Mouse (Mus musculus): ENCODE results near the gene Smim6. TPM values are rescaled to one million over a fixed set of nuclear protein-coding genes. Genes with fewer than 3 reads are reported as not detected.

Smim6 gene
- polyA plus RNA-seq (2015; fragmentation: Nextera tagmentation; extraction: Ambion mirVana): 0.84 and 0.93 TPM in 2 replicates

DNA sequence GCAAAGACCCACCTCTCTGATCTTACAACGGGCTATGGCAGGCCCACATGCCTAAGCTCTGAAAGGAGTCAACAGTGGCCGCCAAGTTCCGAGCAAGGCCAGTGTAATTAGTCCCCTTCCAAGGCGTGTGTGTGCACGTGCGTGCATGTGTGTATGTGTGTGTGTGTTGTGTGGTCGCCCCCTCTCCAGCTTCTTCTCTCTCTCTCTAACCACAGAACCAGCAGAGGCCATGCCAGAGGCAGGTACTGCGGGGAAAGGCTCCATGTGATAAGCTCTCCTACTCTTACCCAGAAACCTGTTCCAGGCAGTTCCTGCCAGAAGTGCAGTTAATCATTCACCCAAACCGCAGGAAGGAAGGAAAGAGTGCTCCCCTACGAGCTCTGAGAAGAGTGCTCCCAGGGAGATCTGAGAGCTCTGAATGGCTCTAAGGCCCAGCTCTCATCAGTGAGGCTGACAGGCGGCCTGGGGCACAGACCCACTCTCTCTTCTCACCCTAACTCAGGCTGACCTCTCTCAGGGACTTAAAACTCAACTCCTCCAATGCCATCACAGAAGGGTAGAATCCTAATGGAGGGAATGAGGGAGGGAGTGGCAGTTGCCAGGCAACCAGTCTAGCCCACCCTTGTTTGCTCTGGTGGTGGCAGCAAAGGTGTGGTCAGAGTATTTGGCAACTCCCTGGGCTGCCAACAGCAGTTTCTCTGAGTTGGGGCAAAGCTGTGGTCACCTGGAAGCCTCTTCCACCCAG is at the start of gene Smim6:
Gene Smim6, plus strand, starts transcription at position 386 of the 745 bp plus-strand sequence.
- Histone ChIP-seq H3K36me3 (peaks cover 68% of the 10 kb centered on the region), H3K27me3 (no peaks in the 10 kb centered on the region), H3K4me2 (replicated peaks) (no peak within 1 kb of the TSS), H3K4me3 (replicated peaks) (no peak within 1 kb of the TSS), H3K9me3 (no peaks in the 10 kb centered on the region), H3K4me1 (replicated peaks) (no peaks in the 10 kb centered on the region), H3K27ac (no peak within 1 kb of the TSS), H3K9ac (replicated peaks) (no peak within 1 kb of the TSS)
- WGBS: 88% methylated on average over 11 of the region's 11 CpGs
- no peak for ATAC-seq

DNA sequence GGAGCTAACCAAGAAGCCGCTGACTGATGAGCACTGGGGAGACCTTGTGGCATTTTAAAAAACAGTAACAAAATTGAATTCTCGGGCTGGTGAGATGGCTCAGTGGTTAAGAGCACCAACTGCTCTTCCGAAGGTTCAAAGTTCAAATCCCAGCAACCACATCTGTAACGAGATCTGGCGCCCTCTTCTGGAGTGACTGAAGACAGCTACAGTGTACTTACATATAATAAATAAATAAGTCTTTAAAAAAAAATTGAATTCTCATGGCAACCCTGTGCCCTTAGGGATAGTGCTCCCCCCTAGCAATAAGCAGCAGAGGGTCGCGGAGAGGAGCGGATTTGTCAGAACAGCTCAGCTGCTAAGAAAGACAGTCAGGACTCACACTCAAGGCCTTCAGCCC is 47.9 kb upstream of the Smim6 start:
- no peak overlapping the region for H3K4me2 ChIP-seq (replicated peaks)
- WGBS: 89% methylated on average over 8 of the region's 8 CpGs
- H3K9ac ChIP-seq (replicated peaks): no peak overlapping the region
- no peak overlapping the region for H3K27ac ChIP-seq
- H3K27me3 ChIP-seq: peaks cover 40% of the 10 kb centered on the region
- no peaks in the 10 kb centered on the region for H3K9me3 ChIP-seq
- peaks cover 10% of the 10 kb centered on the region for H3K4me1 ChIP-seq (replicated peaks)
- no peaks in the 10 kb centered on the region for H3K36me3 ChIP-seq
- no peak overlapping the region for H3K4me3 ChIP-seq (replicated peaks)
- no peak for ATAC-seq

DNA sequence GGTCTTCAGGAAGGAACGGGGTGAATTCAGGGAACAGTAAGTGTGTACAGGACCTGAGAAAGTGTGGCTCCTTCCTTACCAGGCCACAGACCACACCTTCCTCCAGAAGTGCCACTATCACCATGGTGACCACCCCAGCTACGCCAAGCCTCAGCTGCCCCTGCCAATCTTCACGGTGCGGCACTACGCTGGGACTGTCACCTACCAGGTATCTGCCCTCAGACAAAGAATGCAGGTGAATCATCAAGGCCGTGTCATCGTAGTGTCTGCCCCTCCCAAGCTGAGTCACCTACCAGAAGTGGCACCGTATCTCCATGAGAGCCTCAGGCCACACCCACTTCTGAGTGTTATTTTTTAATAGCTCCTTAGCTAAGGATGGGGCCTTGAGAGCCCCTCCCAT is 42.4 kb upstream of the Smim6 start:
- H3K4me2 ChIP-seq (replicated peaks): no peak overlapping the region
- no peak overlapping the region for H3K9ac ChIP-seq (replicated peaks)
- no peaks in the 10 kb centered on the region for H3K27me3 ChIP-seq
- 89% methylated on average over 8 of the region's 8 CpGs for WGBS
- H3K4me3 ChIP-seq (replicated peaks): no peak overlapping the region
- no peak overlapping the region for H3K27ac ChIP-seq
- no peak for ATAC-seq
- H3K36me3 ChIP-seq: no peaks in the 10 kb centered on the region
- no peaks in the 10 kb centered on the region for H3K4me1 ChIP-seq (replicated peaks)
- H3K9me3 ChIP-seq: no peaks in the 10 kb centered on the region

DNA sequence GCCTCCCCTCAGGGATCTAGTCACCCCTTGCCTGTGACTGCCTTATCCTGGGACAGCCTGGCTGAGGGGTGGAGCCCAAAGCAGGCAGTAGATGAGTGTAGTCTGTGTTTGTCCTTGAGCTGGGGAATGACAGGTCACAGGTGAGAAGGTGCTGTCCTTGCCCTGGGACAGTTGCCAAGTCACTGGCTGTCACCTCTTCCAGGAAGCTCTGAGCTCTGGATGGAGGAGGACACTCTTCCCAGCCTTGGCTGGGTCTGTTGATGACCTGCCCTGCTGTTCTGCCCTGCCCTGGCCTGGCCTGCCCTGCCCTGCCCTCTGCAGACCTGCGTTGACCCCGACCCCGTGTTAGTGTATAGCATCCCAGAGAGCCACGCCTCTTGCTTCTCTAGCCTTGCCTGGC is 39.4 kb upstream of the Smim6 start:
- Histone ChIP-seq H3K4me3 (replicated peaks) (no peak overlapping the region), H3K9me3 (no peaks in the 10 kb centered on the region), H3K4me1 (replicated peaks) (no peaks in the 10 kb centered on the region), H3K27ac (no peak overlapping the region), H3K9ac (replicated peaks) (no peak overlapping the region), H3K4me2 (replicated peaks) (no peak overlapping the region), H3K27me3 (no peaks in the 10 kb centered on the region), H3K36me3 (no peaks in the 10 kb centered on the region)
- 65% methylated on average over 4 of the region's 4 CpGs for WGBS
- no peak for ATAC-seq

DNA sequence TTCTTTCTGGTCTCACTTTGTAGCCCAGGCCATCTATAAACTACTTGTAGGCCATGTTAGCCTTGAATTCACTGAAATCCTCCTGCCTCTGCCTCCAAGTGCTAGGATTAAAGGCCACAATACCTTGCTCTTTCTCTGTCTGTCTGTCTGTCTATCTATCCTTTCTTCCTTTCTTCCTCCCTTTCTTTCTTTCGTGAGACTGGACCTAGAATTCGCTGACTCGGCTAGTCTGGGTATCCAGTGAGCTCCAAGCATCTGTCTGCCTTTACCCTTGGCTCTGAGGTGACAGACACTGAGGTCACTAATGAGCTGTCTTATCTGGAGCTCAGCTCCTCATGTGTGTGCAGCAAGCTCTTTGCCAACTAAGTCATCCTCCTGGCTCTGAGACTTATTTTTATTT is 35.9 kb upstream of the Smim6 start:
- Histone ChIP-seq H3K4me2 (replicated peaks) (no peak overlapping the region), H3K9me3 (no peaks in the 10 kb centered on the region), H3K27me3 (no peaks in the 10 kb centered on the region), H3K27ac (no peak overlapping the region), H3K9ac (replicated peaks) (no peak overlapping the region), H3K36me3 (no peaks in the 10 kb centered on the region), H3K4me1 (replicated peaks) (no peaks in the 10 kb centered on the region), H3K4me3 (replicated peaks) (no peak overlapping the region)
- ATAC-seq: no peak
- WGBS: 91% methylated on average over 3 of the region's 3 CpGs

DNA sequence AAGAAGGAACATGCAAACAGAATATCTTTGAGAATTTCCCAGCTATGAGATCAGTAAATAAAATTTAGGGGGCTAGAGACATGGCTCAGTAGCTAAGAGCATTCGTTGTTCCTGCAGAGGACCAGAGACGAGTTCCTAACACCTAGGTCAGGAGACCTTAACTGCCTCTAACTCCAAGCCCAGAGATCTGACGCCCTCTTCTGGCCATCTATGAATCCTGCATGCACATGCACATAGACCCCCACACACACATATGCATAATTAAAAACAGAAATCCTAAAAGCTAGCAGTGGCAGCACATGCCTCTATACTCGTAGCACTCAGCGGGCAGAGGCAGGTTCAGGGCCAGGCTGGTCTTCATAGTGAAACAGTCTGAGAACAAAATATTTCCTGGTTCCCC is 35.4 kb upstream of the Smim6 start:
- H3K4me3 ChIP-seq (replicated peaks): no peak overlapping the region
- H3K4me1 ChIP-seq (replicated peaks): no peaks in the 10 kb centered on the region
- H3K27me3 ChIP-seq: no peaks in the 10 kb centered on the region
- H3K9me3 ChIP-seq: no peaks in the 10 kb centered on the region
- no peak for ATAC-seq
- no peak overlapping the region for H3K27ac ChIP-seq
- no peak overlapping the region for H3K4me2 ChIP-seq (replicated peaks)
- WGBS: 80% methylated on average over 5 of the region's 5 CpGs
- no peaks in the 10 kb centered on the region for H3K36me3 ChIP-seq
- H3K9ac ChIP-seq (replicated peaks): no peak overlapping the region

DNA sequence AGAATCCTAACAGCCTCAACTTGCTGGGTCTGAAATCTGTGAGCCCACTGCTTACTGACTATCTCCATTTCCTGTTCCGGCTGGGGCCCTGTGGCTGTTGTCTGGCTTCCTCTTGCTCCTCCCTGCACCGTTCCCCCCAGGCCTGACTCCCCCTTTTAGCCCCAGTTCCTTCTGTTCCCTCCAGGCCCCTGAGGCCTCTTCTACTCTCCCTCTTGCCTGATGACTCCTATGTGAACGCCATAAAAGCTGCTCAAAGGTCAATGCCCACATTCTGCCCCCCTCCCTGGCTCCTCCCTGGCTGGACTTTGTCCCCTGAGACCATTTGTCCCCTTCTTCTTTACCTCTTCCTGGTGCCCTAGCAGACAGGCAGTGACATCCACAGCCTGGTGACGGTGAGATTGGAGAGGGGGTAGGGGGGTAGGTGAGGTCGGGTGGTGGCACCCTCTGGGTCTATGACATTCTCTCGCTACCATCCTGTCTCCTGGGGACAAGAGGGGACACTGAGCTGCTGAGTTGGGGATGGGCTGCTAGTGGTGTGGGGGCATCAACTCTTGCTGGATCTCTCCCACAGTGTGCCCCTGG is 34.6 kb upstream of the Smim6 start:
- 80% methylated on average over 6 of the region's 6 CpGs for WGBS
- no peak overlapping the region for H3K4me2 ChIP-seq (replicated peaks)
- H3K4me3 ChIP-seq (replicated peaks): no peak overlapping the region
- no peak overlapping the region for H3K27ac ChIP-seq
- no peaks in the 10 kb centered on the region for H3K4me1 ChIP-seq (replicated peaks)
- no peaks in the 10 kb centered on the region for H3K36me3 ChIP-seq
- no peaks in the 10 kb centered on the region for H3K9me3 ChIP-seq
- ATAC-seq: no peak
- no peak overlapping the region for H3K9ac ChIP-seq (replicated peaks)
- no peaks in the 10 kb centered on the region for H3K27me3 ChIP-seq

DNA sequence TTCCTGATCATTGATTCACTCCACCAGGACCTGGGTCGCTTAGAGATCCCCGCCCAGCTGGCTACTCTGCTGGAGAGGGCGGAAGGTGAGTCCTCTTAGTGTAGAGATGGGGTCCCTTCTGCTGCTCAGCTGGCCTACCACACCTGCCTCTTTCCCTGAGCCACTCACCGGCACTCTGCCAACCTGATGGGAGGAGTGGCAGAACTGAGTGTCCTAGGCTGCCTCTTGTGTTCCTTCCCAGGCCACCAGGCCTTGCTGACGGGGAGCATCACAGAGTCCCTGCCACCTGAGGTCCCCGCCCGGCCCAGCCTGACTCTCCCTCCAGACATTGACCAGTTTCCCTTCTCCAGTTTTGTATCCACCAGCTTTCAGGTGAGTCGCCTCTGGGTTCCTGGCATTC is 33.7 kb upstream of the Smim6 start:
- no peak overlapping the region for H3K4me2 ChIP-seq (replicated peaks)
- H3K27ac ChIP-seq: no peak overlapping the region
- WGBS: 83% methylated on average over 8 of the region's 8 CpGs
- H3K9me3 ChIP-seq: no peaks in the 10 kb centered on the region
- no peak overlapping the region for H3K9ac ChIP-seq (replicated peaks)
- no peaks in the 10 kb centered on the region for H3K27me3 ChIP-seq
- no peaks in the 10 kb centered on the region for H3K4me1 ChIP-seq (replicated peaks)
- no peaks in the 10 kb centered on the region for H3K36me3 ChIP-seq
- no peak overlapping the region for H3K4me3 ChIP-seq (replicated peaks)
- ATAC-seq: no peak

DNA sequence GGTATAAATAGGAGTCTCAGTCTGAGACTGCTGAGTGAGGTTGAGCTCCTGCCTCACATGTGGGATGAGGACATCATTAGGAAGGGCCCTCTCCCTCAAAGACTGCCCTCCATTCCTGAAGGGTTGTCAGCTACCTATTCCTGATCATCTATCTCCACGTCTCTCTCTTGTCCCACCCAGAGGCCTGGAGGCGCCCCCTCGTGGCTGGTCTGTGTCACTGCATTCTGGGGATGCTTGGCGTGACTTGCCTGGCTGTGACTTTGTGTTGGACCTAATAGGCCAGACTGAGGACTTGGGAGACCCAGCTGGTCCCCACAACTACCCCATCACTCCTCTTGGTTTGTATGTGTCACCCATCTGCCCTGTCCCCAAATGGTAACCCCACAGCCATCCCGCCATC is 30.8 kb upstream of the Smim6 start:
- no peak overlapping the region for H3K4me2 ChIP-seq (replicated peaks)
- no peaks in the 10 kb centered on the region for H3K9me3 ChIP-seq
- no peaks in the 10 kb centered on the region for H3K36me3 ChIP-seq
- no peak for ATAC-seq
- no peaks in the 10 kb centered on the region for H3K4me1 ChIP-seq (replicated peaks)
- H3K27me3 ChIP-seq: peaks cover 12% of the 10 kb centered on the region; the same call in 1 of the 2 replicates
- H3K9ac ChIP-seq (replicated peaks): no peak overlapping the region
- 25% methylated on average over 5 of the region's 5 CpGs for WGBS
- H3K27ac ChIP-seq: no peak overlapping the region
- H3K4me3 ChIP-seq (replicated peaks): no peak overlapping the region

DNA sequence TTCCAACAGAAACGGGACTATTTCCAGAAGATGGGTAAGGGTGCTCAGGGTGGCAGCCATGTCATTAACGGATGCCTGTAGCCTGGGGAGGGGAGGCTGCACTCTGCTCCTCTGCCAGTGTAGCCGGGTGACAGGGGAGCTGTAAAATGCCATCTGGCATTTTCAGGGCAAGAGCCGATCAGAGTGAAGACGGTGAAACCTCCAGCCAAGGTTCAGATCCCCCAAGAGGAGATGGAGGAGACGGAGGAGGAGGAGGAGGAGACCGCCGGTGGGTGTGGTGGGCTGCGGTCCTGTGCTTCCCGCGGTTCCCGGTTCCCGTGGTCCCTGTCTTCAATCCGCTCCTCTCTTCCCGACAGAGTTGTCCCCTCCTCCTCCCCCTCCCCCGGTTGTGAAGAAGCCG is 28.6 kb upstream of the Smim6 start:
- H3K4me3 ChIP-seq (replicated peaks): no peak overlapping the region
- ATAC-seq: no peak
- no peaks in the 10 kb centered on the region for H3K9me3 ChIP-seq
- no peak overlapping the region for H3K4me2 ChIP-seq (replicated peaks)
- H3K27me3 ChIP-seq: peaks cover 12% of the 10 kb centered on the region; the same call in 1 of the 2 replicates
- H3K9ac ChIP-seq (replicated peaks): no peak overlapping the region
- H3K27ac ChIP-seq: no peak overlapping the region
- 33% methylated on average over 17 of the region's 17 CpGs for WGBS
- no peaks in the 10 kb centered on the region for H3K4me1 ChIP-seq (replicated peaks)
- no peaks in the 10 kb centered on the region for H3K36me3 ChIP-seq

DNA sequence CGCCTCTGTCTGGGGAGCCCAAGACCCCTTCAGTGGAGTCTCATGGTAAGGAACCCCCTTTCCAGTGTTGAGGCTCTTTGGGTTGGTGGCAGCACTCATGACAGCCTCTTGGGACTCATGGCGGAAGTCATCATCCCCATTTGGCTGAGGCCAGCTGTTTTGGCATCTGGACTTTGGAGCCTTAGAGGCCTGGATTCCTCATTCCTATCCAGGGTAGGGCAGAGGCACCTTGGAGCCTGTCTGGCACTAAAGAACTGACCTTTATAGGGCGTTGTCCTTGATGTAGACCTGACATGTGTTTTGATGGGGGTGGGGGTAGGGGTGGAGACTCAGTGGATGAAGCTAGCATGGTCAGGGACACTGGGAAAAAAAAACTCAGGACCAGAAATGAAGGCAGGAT is 27.5 kb upstream of the Smim6 start:
- H3K27me3 ChIP-seq: peaks cover 12% of the 10 kb centered on the region; the same call in 1 of the 2 replicates
- no peaks in the 10 kb centered on the region for H3K36me3 ChIP-seq
- H3K4me1 ChIP-seq (replicated peaks): no peaks in the 10 kb centered on the region
- WGBS: 92% methylated on average over 3 of the region's 3 CpGs
- H3K9me3 ChIP-seq: no peaks in the 10 kb centered on the region
- no peak overlapping the region for H3K4me2 ChIP-seq (replicated peaks)
- no peak overlapping the region for H3K27ac ChIP-seq
- no peak for ATAC-seq
- no peak overlapping the region for H3K4me3 ChIP-seq (replicated peaks)
- no peak overlapping the region for H3K9ac ChIP-seq (replicated peaks)

DNA sequence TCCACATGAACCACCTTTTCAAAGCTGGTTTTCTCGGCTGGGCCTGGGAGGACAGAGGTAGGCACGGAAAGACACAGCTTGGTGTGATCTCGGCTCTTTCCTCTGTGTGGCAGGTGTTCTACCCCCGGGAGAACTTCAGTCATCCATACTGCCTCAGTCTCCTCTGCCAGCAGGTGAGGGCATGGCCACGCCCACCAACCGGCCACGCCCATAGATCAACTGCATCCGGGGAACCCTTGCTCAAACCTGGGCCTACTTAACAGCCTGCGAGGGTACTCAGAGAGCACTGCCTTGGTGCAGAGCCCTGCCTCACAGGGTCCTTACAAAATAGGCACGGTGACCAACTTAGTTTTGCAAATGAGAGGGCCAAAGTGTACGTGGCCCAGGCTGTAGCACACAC is 26.5 kb upstream of the Smim6 start:
- H3K4me1 ChIP-seq (replicated peaks): no peaks in the 10 kb centered on the region
- no peak overlapping the region for H3K4me3 ChIP-seq (replicated peaks)
- no peak for ATAC-seq
- no peak overlapping the region for H3K27ac ChIP-seq
- no peaks in the 10 kb centered on the region for H3K9me3 ChIP-seq
- no peak overlapping the region for H3K4me2 ChIP-seq (replicated peaks)
- 81% methylated on average over 11 of the region's 11 CpGs for WGBS
- peaks cover 12% of the 10 kb centered on the region; the same call in 1 of the 2 replicates for H3K27me3 ChIP-seq
- H3K36me3 ChIP-seq: no peaks in the 10 kb centered on the region
- no peak overlapping the region for H3K9ac ChIP-seq (replicated peaks)

DNA sequence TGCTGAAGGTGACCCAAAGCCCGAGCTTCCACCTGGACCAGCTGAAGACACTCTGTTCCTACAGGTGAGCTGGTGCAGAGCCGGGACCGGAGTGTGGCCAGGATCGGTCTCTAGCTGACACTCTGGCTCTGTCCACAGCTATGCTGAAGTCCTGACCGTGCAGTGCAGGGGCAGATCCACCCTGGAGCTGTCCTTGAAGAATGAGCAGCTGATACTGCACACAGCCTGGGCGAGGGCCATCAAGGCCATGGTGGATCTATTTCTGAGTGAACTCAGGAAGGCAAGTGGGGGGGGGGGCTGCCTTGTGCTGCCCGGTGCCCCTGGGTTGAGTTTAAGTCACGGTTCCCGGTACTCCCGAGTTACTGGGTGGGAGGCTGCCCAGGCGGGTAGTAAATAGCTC is 25.4 kb upstream of the Smim6 start:
- Histone ChIP-seq H3K4me3 (replicated peaks) (no peak overlapping the region), H3K27me3 (peaks cover 12% of the 10 kb centered on the region; the same call in 1 of the 2 replicates), H3K27ac (no peak overlapping the region), H3K9me3 (no peaks in the 10 kb centered on the region), H3K4me1 (replicated peaks) (no peaks in the 10 kb centered on the region), H3K36me3 (no peaks in the 10 kb centered on the region), H3K9ac (replicated peaks) (no peak overlapping the region), H3K4me2 (replicated peaks) (no peak overlapping the region)
- 94% methylated on average over 11 of the region's 11 CpGs for WGBS
- ATAC-seq: no peak
